Mouse (Mus musculus): ENCODE measurements around the gene Snrpf.

DNA sequence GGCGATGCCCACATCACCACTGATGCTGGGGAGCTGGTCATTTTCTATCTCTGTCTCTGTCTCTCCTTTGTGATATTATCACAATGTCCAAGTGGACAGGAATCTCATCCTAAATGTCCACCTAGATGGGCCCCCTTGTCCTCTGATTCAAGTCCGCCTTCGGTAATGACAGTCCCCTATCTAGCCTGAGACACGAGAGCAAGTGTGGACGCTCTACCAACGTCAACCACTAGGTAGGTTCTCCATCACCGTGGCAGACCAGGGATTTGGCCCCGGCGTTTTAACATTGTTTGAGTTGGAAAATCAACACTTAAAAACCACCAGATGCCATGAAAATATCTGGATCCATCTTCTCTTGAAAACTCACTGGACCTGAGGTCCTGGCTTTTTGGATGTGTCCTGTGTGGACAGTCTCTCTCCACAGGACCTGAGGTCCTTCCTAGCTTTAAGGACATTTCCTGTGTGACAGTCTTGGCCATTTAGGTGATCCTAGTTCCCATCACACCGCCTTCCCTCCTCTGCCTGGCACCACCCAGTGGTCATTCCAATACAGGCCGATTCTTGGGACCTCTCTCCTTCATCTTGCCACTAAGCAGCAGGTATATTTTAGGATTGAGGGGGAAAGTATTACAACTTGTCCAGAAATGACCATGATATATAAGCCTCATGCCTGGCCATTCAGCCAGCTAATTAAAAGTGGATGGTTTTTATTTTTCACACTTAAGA is 21.5 kb downstream of the Snrpf start:
- TF ChIP-seq POLR2A (IDR thresholded peaks at IDR 0.05; ENCODE audit: extremely low read depth, insufficient read depth, low read length) (no peak), CTCF (IDR thresholded peaks at IDR 0.05; ENCODE audit: low read depth, low read length) (no peak)

Measured in liver, adult 2 months (tissue).